9 mouse cellular contexts compared by ENCODE assay signal in genomic region chr17:43580456-43580855, GRCm38 (mm10). TPM values are rescaled to one million over a fixed set of nuclear protein-coding genes. Genes with fewer than 3 reads are reported as not detected.
DNase-seq lines count a peak whose midpoint lies in the region; ATAC-seq lines count a peak whose summit lies in the region.
"Had no signal": no experiment of that assay in that cellular context is flagged by ENCODE, and none has a peak within 500 bp of the region (broad histone marks: within the 10 kb centered on the region; RNA-seq: fewer than 3 reads in every experiment).

No protein-coding gene starts in this region.

- no peaks in the 10 kb centered on the region for H3K36me3 ChIP-seq in hindbrain, embryonic 10.5 days
- no peaks in the 10 kb centered on the region for H3K36me3 ChIP-seq in hindbrain, embryonic 11.5 days (ENCODE audit: control insufficient read depth, insufficient read depth, low read length)
- no peaks in the 10 kb centered on the region for H3K36me3 ChIP-seq in heart, embryonic 13.5 days

- no peak overlapping the region for H3K4me3 ChIP-seq in hindbrain, embryonic 10.5 days
- H3K4me3 ChIP-seq in hindbrain, embryonic 11.5 days (ENCODE audit: low read depth, low read length) = no peak overlapping the region
- peak overlapping the region; percentile 12; the same call in 1 of the 2 replicates for H3K4me3 ChIP-seq in brown adipose tissue, adult 24 weeks (ENCODE audit: insufficient read depth, low read depth, low read length)
- H3K4me3 ChIP-seq in heart, embryonic 13.5 days = peak overlapping the region; percentile 24

- H3K9me3 ChIP-seq in hindbrain, embryonic 10.5 days = no peaks in the 10 kb centered on the region
- no peaks in the 10 kb centered on the region for H3K9me3 ChIP-seq in hindbrain, embryonic 11.5 days (ENCODE audit: control insufficient read depth, low read length)
- no peaks in the 10 kb centered on the region for H3K9me3 ChIP-seq in heart, embryonic 13.5 days

- no peak for ATAC-seq in hindbrain, embryonic 11.5 days (ENCODE audit: low FRiP score)
- no peak for ATAC-seq in heart, embryonic 13.5 days (ENCODE audit: extremely low read depth, insufficient number of reproducible peaks, low FRiP score, low TSS enrichment)
- peak; percentile 27; the same call in 1 of the 2 replicates for ATAC-seq in megakaryocyte, adult 5-6 weeks (ENCODE audit: poor library complexity, severe bottlenecking)

- no peak overlapping the region for H3K4me2 ChIP-seq in hindbrain, embryonic 11.5 days (replicated peaks; ENCODE audit: low read depth, low read length)
- peak overlapping the region; percentile 57 for H3K4me2 ChIP-seq in heart, embryonic 13.5 days

- no peak for DNase-seq in hindbrain, embryonic 10.5 days (ENCODE audit: low spot score)
- no peak for DNase-seq in hindbrain, embryonic 11.5 days (ENCODE audit: low spot score)
- no peak for DNase-seq in adrenal gland, postnatal 4 days (ENCODE audit: low spot score in 2 of 2)
- no peak for DNase-seq in frontal cortex, postnatal 36 days (ENCODE audit: low spot score in 2 of 2)
- no peak for DNase-seq in cerebellum, adult 11 months

- no peaks in the 10 kb centered on the region for H3K27me3 ChIP-seq in hindbrain, embryonic 10.5 days (ENCODE audit: insufficient read depth, poor library complexity, severe bottlenecking)
- no peaks in the 10 kb centered on the region for H3K27me3 ChIP-seq in hindbrain, embryonic 11.5 days (ENCODE audit: control insufficient read depth, insufficient read depth, low read length)
- no peaks in the 10 kb centered on the region for H3K27me3 ChIP-seq in heart, embryonic 13.5 days (replicated peaks)

- no peak overlapping the region for H3K9ac ChIP-seq in hindbrain, embryonic 11.5 days (ENCODE audit: low read depth, low read length)
- peak overlapping the region; percentile 52 for H3K9ac ChIP-seq in heart, embryonic 13.5 days

- WGBS in hindbrain, embryonic 10.5 days = 33% methylated on average over 3 of the region's 3 CpGs
- WGBS in hindbrain, embryonic 11.5 days = 25% methylated on average over 3 of the region's 3 CpGs
- 24% methylated on average over 3 of the region's 3 CpGs for WGBS in heart, embryonic 13.5 days

- H3K4me1 ChIP-seq in hindbrain, embryonic 10.5 days (replicated peaks) = peaks cover 26% of the 10 kb centered on the region
- no peaks in the 10 kb centered on the region for H3K4me1 ChIP-seq in hindbrain, embryonic 11.5 days (replicated peaks; ENCODE audit: control insufficient read depth, insufficient read depth, low read length)
- peaks cover 12% of the 10 kb centered on the region; the same call in 1 of the 2 replicates for H3K4me1 ChIP-seq in brown adipose tissue, adult 24 weeks (ENCODE audit: control insufficient read depth, insufficient read depth, insufficient read length, low read length)
- H3K4me1 ChIP-seq in heart, embryonic 13.5 days = peaks cover 20% of the 10 kb centered on the region

- H3K27ac ChIP-seq in hindbrain, embryonic 10.5 days = peak overlapping the region; percentile 77
- H3K27ac ChIP-seq in hindbrain, embryonic 11.5 days (ENCODE audit: low read depth, low read length) = no peak overlapping the region
- peak overlapping the region; percentile 71 for H3K27ac ChIP-seq in brown adipose tissue, adult 24 weeks (replicated peaks; ENCODE audit: low read depth, low read length)
- H3K27ac ChIP-seq in heart, embryonic 13.5 days (replicated peaks) = peak overlapping the region; percentile 74
- H3K27ac ChIP-seq: macrophage had no signal

RNA-seq across cellular contexts. Expression of gene Pla2g7, which starts 12.6 kb away (rescaled TPM):
- polyA plus RNA-seq in hindbrain, embryonic 10.5 days (2016; fragmentation: Nextera tagmentation; extraction: Ambion mirVana) = 7.0 and 11.2 TPM in 2 replicates
- polyA plus RNA-seq in hindbrain, embryonic 11.5 days (2014; fragmentation: Nextera tagmentation; extraction: Ambion mirVana) = 15.4 and 16.3 TPM in 2 replicates
- polyA plus RNA-seq in brown adipose tissue, adult 24 weeks (2012; ENCODE audit: insufficient read depth, insufficient read length, missing spikeins) = 81.7 and 96.8 TPM in 2 replicates
- 12.5 and 13.2 TPM in 2 replicates for polyA plus RNA-seq in heart, embryonic 13.5 days (2015; fragmentation: Nextera tagmentation; extraction: Ambion mirVana)
- 48.9 and 55.2 TPM in 2 replicates for total RNA-seq in megakaryocyte, adult 5-6 weeks (2015)
- total RNA-seq in megakaryocyte, adult 5-6 weeks (2017) = 36.2 and 37.2 TPM in 2 replicates
- 10 to 100 TPM; 14.0 to 15.6 TPM for total RNA-seq in adrenal gland, postnatal 4 days (2021)

RNA-seq across cellular contexts. Expression of gene Ankrd66, which starts 37.0 kb away (rescaled TPM):
- polyA plus RNA-seq in hindbrain, embryonic 10.5 days (2016; fragmentation: Nextera tagmentation; extraction: Ambion mirVana) = 0.29 and 1.5 TPM in 2 replicates
- polyA plus RNA-seq in hindbrain, embryonic 11.5 days (2014; fragmentation: Nextera tagmentation; extraction: Ambion mirVana) = 1.2 TPM in 2 replicates
- polyA plus RNA-seq in brown adipose tissue, adult 24 weeks (2012; ENCODE audit: insufficient read depth, insufficient read length, missing spikeins) = not detected in 2 replicates
- 0.11 TPM in 1 of 2 replicates, not detected in the other for polyA plus RNA-seq in heart, embryonic 13.5 days (2015; fragmentation: Nextera tagmentation; extraction: Ambion mirVana)
- 0.62 and 1.8 TPM in 2 replicates for total RNA-seq in megakaryocyte, adult 5-6 weeks (2015)
- total RNA-seq in megakaryocyte, adult 5-6 weeks (2017) = 0.18 TPM in 1 of 2 replicates, not detected in the other
- not detected for total RNA-seq in adrenal gland, postnatal 4 days (2021)

RNA-seq across cellular contexts. Expression of gene Tdrd6, which starts 49.6 kb away (rescaled TPM):
- 0.03 and 0.17 TPM in 2 replicates for polyA plus RNA-seq in hindbrain, embryonic 10.5 days (2016; fragmentation: Nextera tagmentation; extraction: Ambion mirVana)
- polyA plus RNA-seq in hindbrain, embryonic 11.5 days (2014; fragmentation: Nextera tagmentation; extraction: Ambion mirVana) = 0.03 and 0.07 TPM in 2 replicates
- not detected in 2 replicates for polyA plus RNA-seq in brown adipose tissue, adult 24 weeks (2012; ENCODE audit: insufficient read depth, insufficient read length, missing spikeins)
- polyA plus RNA-seq in heart, embryonic 13.5 days (2015; fragmentation: Nextera tagmentation; extraction: Ambion mirVana) = 0.14 TPM in 1 of 2 replicates, not detected in the other
- not detected in 2 replicates for total RNA-seq in megakaryocyte, adult 5-6 weeks (2015)
- total RNA-seq in megakaryocyte, adult 5-6 weeks (2017) = not detected in 2 replicates
- under 1 TPM; 0.06 to 0.11 TPM for total RNA-seq in adrenal gland, postnatal 4 days (2021)
- polyA plus RNA-seq: macrophage had no signal

Comparison
In these comparisons a context has a peak if more than half of its experiments do, and no peak if none do; other contexts are left out.
1. H3K4me3 ChIP-seq: peak in brown adipose tissue, adult 24 weeks (single experiment) and heart, embryonic 13.5 days (single experiment); none in hindbrain, embryonic 10.5 days (single experiment) and hindbrain, embryonic 11.5 days (single experiment).